ENCODE assay signal across 16 mouse cellular contexts in genomic region chr11:97676050-97676754, GRCm38 (mm10). TPM values are rescaled to one million over a fixed set of nuclear protein-coding genes. Genes with fewer than 3 reads are reported as not detected.
DNase-seq lines count a peak whose midpoint lies in the region; ATAC-seq and TF ChIP-seq lines count a peak whose summit lies in the region.
"Had no signal": no experiment of that assay in that cellular context is flagged by ENCODE, and none has a peak within 500 bp of the region (broad histone marks: within the 10 kb centered on the region; RNA-seq: fewer than 3 reads in every experiment).

No protein-coding gene starts in this region.

- in situ Hi-C loops in ES-E14 (cut with MboI; ENCODE audit: low sequenced_read_pairs in 2 of 2, unreplicated experiment in 2 of 2): no loop called here

- no peaks in the 10 kb centered on the region for H3K9me3 ChIP-seq in hindbrain, embryonic 13.5 days
- H3K9me3 ChIP-seq in hindbrain, embryonic 11.5 days (ENCODE audit: control insufficient read depth, low read length): no peaks in the 10 kb centered on the region
- no peaks in the 10 kb centered on the region for H3K9me3 ChIP-seq in E14TG2a.4 (ENCODE audit: low read length)
- H3K9me3 ChIP-seq in ES-E14 (ENCODE audit: control insufficient read depth, insufficient read depth, low read depth, low read length): no peaks in the 10 kb centered on the region
- H3K9me3 ChIP-seq: limb, embryonic 15.5 days; neural tube, embryonic 12.5 days had no signal

- 0 out of 2 replicates have a peak overlapping the region, but pooled peaks have one; percentile 5 for H3K9ac ChIP-seq in hindbrain, embryonic 13.5 days
- H3K9ac ChIP-seq in hindbrain, embryonic 11.5 days (ENCODE audit: low read depth, low read length): no peak overlapping the region
- no peak overlapping the region for H3K9ac ChIP-seq in ES-E14 (ENCODE audit: insufficient read depth, low read depth, low read length, poor library complexity, severe bottlenecking)
- H3K9ac ChIP-seq: limb, embryonic 15.5 days had no signal

- no peak for ATAC-seq in hindbrain, embryonic 13.5 days (ENCODE audit: low FRiP score)
- ATAC-seq in hindbrain, embryonic 11.5 days (ENCODE audit: low FRiP score): no peak

- H3K27me3 ChIP-seq in hindbrain, embryonic 13.5 days: no peaks in the 10 kb centered on the region
- H3K27me3 ChIP-seq in hindbrain, embryonic 11.5 days (ENCODE audit: control insufficient read depth, insufficient read depth, low read length): no peaks in the 10 kb centered on the region
- H3K27me3 ChIP-seq in E14TG2a.4 (ENCODE audit: insufficient read depth, low read length): no peaks in the 10 kb centered on the region
- H3K27me3 ChIP-seq: limb, embryonic 15.5 days; neural tube, embryonic 12.5 days had no signal

- WGBS in hindbrain, embryonic 13.5 days: 86% methylated on average over 13 of the region's 15 CpGs
- 87% methylated on average over 15 of the region's 15 CpGs for WGBS in hindbrain, embryonic 11.5 days

- no peak overlapping the region for H3K27ac ChIP-seq in hindbrain, embryonic 13.5 days
- no peak overlapping the region for H3K27ac ChIP-seq in hindbrain, embryonic 11.5 days (ENCODE audit: low read depth, low read length)
- H3K27ac ChIP-seq in ES-E14 (ENCODE audit: insufficient read depth, low read depth, low read length, poor library complexity, severe bottlenecking): 0 out of 2 replicates have a peak overlapping the region, but pooled peaks have one; percentile 14
- H3K27ac ChIP-seq: limb, embryonic 15.5 days; neural tube, embryonic 12.5 days had no signal

- peaks cover 99% of the 10 kb centered on the region for H3K36me3 ChIP-seq in hindbrain, embryonic 13.5 days
- peaks cover 13% of the 10 kb centered on the region for H3K36me3 ChIP-seq in hindbrain, embryonic 11.5 days (ENCODE audit: control insufficient read depth, insufficient read depth, low read length)
- H3K36me3 ChIP-seq in E14TG2a.4 (ENCODE audit: insufficient read depth, low read length) (peaks cover 100% of the 10 kb centered on the region), ES-E14 (ENCODE audit: control insufficient read depth, insufficient read depth, low read length, poor library complexity, severe bottlenecking) (peaks cover 95% of the 10 kb centered on the region)

- no peak for DNase-seq in hindbrain, embryonic 11.5 days (ENCODE audit: low spot score)
- no peak for DNase-seq in ES-E14 (ENCODE audit: low read depth, low spot score)
- DNase-seq in lung, postnatal 4 days: peak; percentile 22 to 57
- DNase-seq in left cerebral cortex, adult 18-20 months (ENCODE audit: low spot score in 2 of 2): no peak
- no peak for DNase-seq in frontal cortex, postnatal 25 days (ENCODE audit: low spot score in 2 of 2)
- DNase-seq: cerebellum, adult 11-12 months; cerebellum, postnatal 36 days; gastrocnemius, postnatal 36 days; heart, postnatal 36 days; kidney, adult 9 months; kidney, postnatal 36 days had no signal

- no peak overlapping the region for H3K4me3 ChIP-seq in hindbrain, embryonic 13.5 days
- H3K4me3 ChIP-seq in hindbrain, embryonic 11.5 days (ENCODE audit: low read depth, low read length): no peak overlapping the region
- H3K4me3 ChIP-seq in E14TG2a.4 (replicated peaks; ENCODE audit: low read length): peak overlapping the region; percentile 90
- no peak overlapping the region for H3K4me3 ChIP-seq in ES-E14 (ENCODE audit: insufficient read depth in 1 of 2, low read depth in 1 of 2, low read length in 2 of 2, poor library complexity in 1 of 2, severe bottlenecking in 1 of 2)
- H3K4me3 ChIP-seq: limb, embryonic 15.5 days; neural tube, embryonic 12.5 days had no signal

- peaks cover 23% of the 10 kb centered on the region for H3K4me1 ChIP-seq in hindbrain, embryonic 13.5 days (replicated peaks)
- H3K4me1 ChIP-seq in hindbrain, embryonic 11.5 days (replicated peaks; ENCODE audit: control insufficient read depth, insufficient read depth, low read length): no peaks in the 10 kb centered on the region
- H3K4me1 ChIP-seq in E14TG2a.4 (replicated peaks; ENCODE audit: low read depth, low read length) (peaks cover 99% of the 10 kb centered on the region), ES-E14 (ENCODE audit: control insufficient read depth in 2 of 2, insufficient read depth in 2 of 2, low read length in 2 of 2, poor library complexity in 1 of 2) (peaks cover 20 to 53% of the 10 kb centered on the region in 2 experiments)

- no peak overlapping the region for H3K4me2 ChIP-seq in hindbrain, embryonic 13.5 days
- H3K4me2 ChIP-seq in hindbrain, embryonic 11.5 days (replicated peaks; ENCODE audit: low read depth, low read length): no peak overlapping the region
- H3K4me2 ChIP-seq: limb, embryonic 15.5 days had no signal

- no peak for TF ChIP-seq CTCF in E14TG2a.4 (conservative IDR thresholded peaks at IDR 0.05; ENCODE audit: low read length)

TF ChIP-seq in ES-E14, 5 proteins besides CTCF, POLR2A, EP300 and RAD21:
- no peak for TF ChIP-seq HCFC1 (IDR thresholded peaks at IDR 0.05; ENCODE audit: borderline replicate concordance, insufficient read depth, low read length)
- TF ChIP-seq ZNF384 (IDR thresholded peaks at IDR 0.05; ENCODE audit: low read depth, low read length): no peak

RNA-seq across cellular contexts. Expression of gene Cisd3, which starts 9.4 kb away (rescaled TPM):
- polyA plus RNA-seq in hindbrain, embryonic 13.5 days (2015; fragmentation: Nextera tagmentation; extraction: Ambion mirVana): 23.8 and 25.6 TPM in 2 replicates
- 11.8 and 14.8 TPM in 2 replicates for polyA plus RNA-seq in hindbrain, embryonic 11.5 days (2014; fragmentation: Nextera tagmentation; extraction: Ambion mirVana)
- total RNA-seq in ES-E14 (2012; rRNA removed): 49.9 and 66.0 TPM in 2 replicates
- total RNA-seq in left cerebral cortex, adult 18-20 months (2021): 10 to 100 TPM; 54.7 to 57.2 TPM

RNA-seq across cellular contexts. Expression of gene Mllt6, which starts 13.0 kb away (rescaled TPM):
- 3.4 and 4.1 TPM in 2 replicates for polyA plus RNA-seq in hindbrain, embryonic 13.5 days (2015; fragmentation: Nextera tagmentation; extraction: Ambion mirVana)
- polyA plus RNA-seq in hindbrain, embryonic 11.5 days (2014; fragmentation: Nextera tagmentation; extraction: Ambion mirVana): 4.1 and 4.2 TPM in 2 replicates
- total RNA-seq in ES-E14 (2012; rRNA removed): 113 and 142 TPM in 2 replicates
- 100 to 1,000 TPM; 135 to 149 TPM for total RNA-seq in left cerebral cortex, adult 18-20 months (2021)

RNA-seq across cellular contexts. Expression of gene Pcgf2, which starts 24.1 kb away (rescaled TPM):
- polyA plus RNA-seq in hindbrain, embryonic 13.5 days (2015; fragmentation: Nextera tagmentation; extraction: Ambion mirVana): 26.2 and 26.3 TPM in 2 replicates
- 16.9 and 18.6 TPM in 2 replicates for polyA plus RNA-seq in hindbrain, embryonic 11.5 days (2014; fragmentation: Nextera tagmentation; extraction: Ambion mirVana)
- total RNA-seq in ES-E14 (2012; rRNA removed): 20.1 and 28.4 TPM in 2 replicates
- total RNA-seq in left cerebral cortex, adult 18-20 months (2021): 10 to 100 TPM; 32.4 to 35.2 TPM

RNA-seq across cellular contexts. Expression of gene Psmb3, which starts 27.0 kb away (rescaled TPM):
- polyA plus RNA-seq in hindbrain, embryonic 13.5 days (2015; fragmentation: Nextera tagmentation; extraction: Ambion mirVana): 476 and 483 TPM in 2 replicates
- polyA plus RNA-seq in hindbrain, embryonic 11.5 days (2014; fragmentation: Nextera tagmentation; extraction: Ambion mirVana): 468 and 507 TPM in 2 replicates
- 522 and 677 TPM in 2 replicates for total RNA-seq in ES-E14 (2012; rRNA removed)
- 100 to 1,000 TPM; 122 to 128 TPM for total RNA-seq in left cerebral cortex, adult 18-20 months (2021)

RNA-seq across cellular contexts. Expression of gene Epop, which starts 46.7 kb away (rescaled TPM):
- 2.3 and 3.0 TPM in 2 replicates for polyA plus RNA-seq in hindbrain, embryonic 13.5 days (2015; fragmentation: Nextera tagmentation; extraction: Ambion mirVana)
- 5.7 and 9.1 TPM in 2 replicates for polyA plus RNA-seq in hindbrain, embryonic 11.5 days (2014; fragmentation: Nextera tagmentation; extraction: Ambion mirVana)
- total RNA-seq in ES-E14 (2012; rRNA removed): 100 and 109 TPM in 2 replicates
- total RNA-seq in left cerebral cortex, adult 18-20 months (2021): 100 to 1,000 TPM; 103 to 109 TPM
- total RNA-seq: MEL had no signal

Comparison
In these comparisons a context has a peak if more than half of its experiments do, and no peak if none do; other contexts are left out.
1. DNase-seq: peak in lung, postnatal 4 days (2 of 2); none in hindbrain, embryonic 11.5 days (single experiment), ES-E14 (single experiment), left cerebral cortex, adult 18-20 months (0 of 2) and frontal cortex, postnatal 25 days (0 of 2).